Mouse (Mus musculus) stomach, embryonic 15.5 days (tissue): Measurements from ENCODE around the gene Adh6b. TPM values are rescaled to one million over a fixed set of nuclear protein-coding genes. Genes with fewer than 3 reads are reported as not detected.

Source experiments
- ATAC-seq: fragments of 200-750 bp; cut with Nextera tagmentation; 2 replicates; pipeline ENCODE4 v1.8.0; 2017; ENCODE audit warnings: low read depth, moderate number of reproducible peaks, moderate TSS enrichment; ENCODE audit not compliant: insufficient read depth, low FRiP score
- H3K27ac ChIP-seq: fragments of 300-500 bp; sonication (generic); 2 replicates; pipeline ENCODE4 v1.5.1; 2015; ENCODE audit warnings: mild to moderate bottlenecking, inconsistent platforms
- H3K27me3 ChIP-seq: fragments of 300-500 bp; sonication (generic); replicated peaks from 2 replicates; pipeline ENCODE4 v1.6.1; 2015; ENCODE audit warnings: inconsistent platforms
- H3K36me3 ChIP-seq: fragments of 300-500 bp; sonication (generic); 2 replicates; pipeline ENCODE4 v1.6.1; 2015; ENCODE audit warnings: inconsistent platforms
- H3K4me1 ChIP-seq: fragments of 300-500 bp; sonication (generic); 2 replicates; pipeline ENCODE4 v1.6.1; 2015; ENCODE audit warnings: inconsistent platforms
- H3K4me2 ChIP-seq: fragments of 300-500 bp; sonication (generic); 2 replicates; pipeline ENCODE4 v1.6.1; 2015; ENCODE audit warnings: mild to moderate bottlenecking, inconsistent platforms
- H3K4me3 ChIP-seq: fragments of 300-500 bp; sonication (generic); replicated peaks from 2 replicates; pipeline ENCODE4 v1.5.1; 2015; ENCODE audit warnings: inconsistent platforms
- H3K9ac ChIP-seq: fragments of 300-500 bp; sonication (generic); 2 replicates; pipeline ENCODE4 v1.6.1; 2015; ENCODE audit warnings: inconsistent platforms
- H3K9me3 ChIP-seq: fragments of 300-500 bp; sonication (generic); 2 replicates; pipeline ENCODE4 v1.6.1; 2016; ENCODE audit warnings: inconsistent platforms
- WGBS: fragments of 180-500 bp; shearing (Covaris S2); methylation state at CpG from one replicate; pipeline ENCODE4 v1.1.7; 2015; 5-methylcytosine and 5-hydroxymethylcytosine counted together
- polyA plus RNA-seq: library from polyadenylated mRNA; unstranded; fragments of >200 nt; fragmentation: Nextera tagmentation; extraction: Ambion mirVana; gene quantifications from 2 replicates; pipeline ENCODE4 v1.2.1, GENCODE M21; 2015

Gene Adh6b
- polyA plus RNA-seq, 1 experiment from 2014 or later, result 0.10 TPM

DNA sequence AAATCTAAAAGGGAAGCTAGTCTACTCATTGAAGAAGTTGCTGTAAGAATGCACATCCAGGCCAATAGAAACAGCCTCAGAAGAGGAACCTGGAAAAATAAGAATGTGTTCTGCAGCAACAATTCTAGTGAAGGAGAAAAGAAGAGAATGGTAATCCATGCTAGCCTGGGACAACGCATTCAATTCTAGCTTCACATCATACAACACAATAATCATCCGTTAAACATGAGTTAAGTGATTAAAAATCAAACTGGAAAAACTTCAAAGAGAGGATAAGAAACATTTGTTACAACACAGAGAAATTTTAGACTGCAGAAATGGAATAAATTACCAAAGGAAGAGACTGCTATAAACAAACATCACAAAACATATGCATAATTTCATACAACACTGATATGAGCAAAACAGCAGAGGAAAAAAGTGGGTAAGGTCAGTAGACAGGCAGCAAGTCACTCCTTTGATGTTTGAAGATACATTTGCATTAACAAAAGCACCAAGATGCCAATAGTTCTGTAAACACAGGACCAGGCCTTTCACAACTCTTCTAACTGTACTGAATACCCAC is 24.6 kb upstream of the Adh6b start:
- no peak overlapping the region for H3K27ac ChIP-seq
- no peak for ATAC-seq
- no peaks in the 10 kb centered on the region for H3K4me1 ChIP-seq
- no peak overlapping the region for H3K4me2 ChIP-seq
- H3K36me3 ChIP-seq, result no peaks in the 10 kb centered on the region
- H3K9ac ChIP-seq, result no peak overlapping the region
- H3K4me3 ChIP-seq, result no peak overlapping the region
- 83% methylated on average over 2 of the region's 2 CpGs for WGBS
- H3K9me3 ChIP-seq, result no peaks in the 10 kb centered on the region
- no peaks in the 10 kb centered on the region for H3K27me3 ChIP-seq

DNA sequence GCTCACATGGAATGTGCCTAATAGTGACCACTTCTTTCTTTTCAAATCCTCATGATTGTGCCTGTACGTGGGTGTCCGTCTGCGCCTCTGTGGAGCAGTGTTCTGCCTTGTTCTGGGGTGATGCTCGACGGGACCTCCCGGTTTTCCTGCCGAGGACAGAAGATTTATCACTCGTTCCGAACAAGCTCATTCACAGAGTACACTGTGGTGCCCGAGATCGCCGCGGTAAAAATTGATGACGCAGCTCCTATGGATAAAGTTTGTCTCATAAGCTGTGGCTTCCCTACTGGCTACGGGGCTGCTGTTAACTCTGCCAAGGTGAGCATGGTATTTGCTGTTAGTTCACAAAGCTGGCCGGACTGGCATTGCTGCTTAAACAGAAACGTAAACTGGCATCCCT is 16.6 kb upstream of the Adh6b start:
- no peaks in the 10 kb centered on the region for H3K27me3 ChIP-seq
- no peak overlapping the region for H3K27ac ChIP-seq
- no peak overlapping the region for H3K4me2 ChIP-seq
- no peak for ATAC-seq
- no peaks in the 10 kb centered on the region for H3K36me3 ChIP-seq
- no peak overlapping the region for H3K9ac ChIP-seq
- no peak overlapping the region for H3K4me3 ChIP-seq
- WGBS, result 95% methylated on average over 17 of the region's 17 CpGs
- H3K9me3 ChIP-seq, result no peaks in the 10 kb centered on the region
- no peaks in the 10 kb centered on the region for H3K4me1 ChIP-seq

DNA sequence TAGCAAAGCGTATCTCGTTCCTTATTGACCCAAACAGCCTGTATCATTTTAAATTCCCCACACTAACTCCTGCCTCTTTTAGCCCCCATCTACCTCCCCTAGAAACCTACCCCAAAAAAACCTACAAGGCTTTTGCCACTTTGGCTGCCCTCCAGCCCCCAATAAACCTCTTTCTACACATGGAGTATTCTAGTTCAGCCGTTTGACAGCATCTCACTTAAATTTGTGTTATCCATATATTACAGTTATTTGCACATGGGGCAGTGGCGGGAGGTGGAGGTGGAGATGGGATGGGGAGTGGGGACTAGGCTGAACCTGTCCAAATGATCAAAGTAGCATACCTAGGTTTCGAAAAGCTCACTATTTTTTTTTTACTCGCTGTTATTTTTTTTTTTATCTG is 16.1 kb upstream of the Adh6b start:
- Histone ChIP-seq H3K4me2 (no peak overlapping the region), H3K9me3 (no peaks in the 10 kb centered on the region), H3K36me3 (no peaks in the 10 kb centered on the region), H3K27ac (no peak overlapping the region), H3K27me3 (no peaks in the 10 kb centered on the region), H3K9ac (no peak overlapping the region), H3K4me3 (no peak overlapping the region), H3K4me1 (no peaks in the 10 kb centered on the region)
- no peak for ATAC-seq
- WGBS, result 89% methylated on average over 6 of the region's 6 CpGs

DNA sequence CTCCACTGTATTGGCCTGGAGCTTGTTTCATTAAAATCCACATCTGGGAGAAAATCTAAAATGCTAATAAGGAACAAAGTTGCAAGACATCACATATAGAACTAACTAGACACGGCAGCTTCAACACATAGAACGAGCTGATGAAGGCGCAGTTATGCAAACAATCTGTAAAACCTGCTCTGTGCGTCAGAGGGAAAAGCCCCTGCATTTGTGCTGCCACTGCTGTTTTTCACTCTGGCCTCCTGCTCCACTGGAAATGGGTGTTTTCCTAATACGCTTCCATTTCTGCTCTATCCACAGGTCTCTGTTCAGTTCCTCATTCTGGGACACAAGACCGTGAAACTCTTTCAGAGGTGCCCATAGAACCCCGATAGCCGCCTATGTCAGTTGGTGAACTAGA is 7.7 kb upstream of the Adh6b start:
- ATAC-seq, result no peak
- no peaks in the 10 kb centered on the region for H3K9me3 ChIP-seq
- H3K4me1 ChIP-seq, result no peaks in the 10 kb centered on the region

DNA sequence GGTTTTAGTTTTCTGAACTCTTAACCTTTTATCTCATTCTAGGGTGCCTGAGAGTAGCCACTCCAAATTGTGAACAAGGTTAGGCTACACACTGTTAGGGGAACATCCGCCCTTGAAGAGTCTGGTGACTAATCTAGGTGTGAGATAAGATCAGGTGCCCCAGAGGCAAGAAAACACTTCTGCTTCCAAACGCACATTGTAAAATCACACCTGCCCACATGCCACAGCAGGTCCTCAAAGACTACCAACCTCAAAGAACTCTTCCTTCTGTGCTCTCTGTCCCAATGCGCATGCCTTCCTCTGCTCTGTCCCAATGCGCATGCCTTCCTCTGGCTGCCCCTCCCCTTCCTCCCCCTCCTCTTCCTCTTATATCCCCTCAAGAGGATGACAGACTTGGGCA is 7.3 kb upstream of the Adh6b start:
- H3K4me1 ChIP-seq, result no peaks in the 10 kb centered on the region
- H3K4me3 ChIP-seq, result no peak overlapping the region
- no peak overlapping the region for H3K4me2 ChIP-seq
- H3K27me3 ChIP-seq, result no peaks in the 10 kb centered on the region
- WGBS, result 74% methylated on average over 4 of the region's 4 CpGs
- no peaks in the 10 kb centered on the region for H3K36me3 ChIP-seq
- H3K9me3 ChIP-seq, result no peaks in the 10 kb centered on the region
- ATAC-seq, result no peak
- H3K27ac ChIP-seq, result no peak overlapping the region
- no peak overlapping the region for H3K9ac ChIP-seq

More for the DNA sequence above, 7.7 kb upstream of the Adh6b start:
- no peaks in the 10 kb centered on the region for H3K27me3 ChIP-seq
- H3K4me3 ChIP-seq, result no peak overlapping the region
- WGBS, result 78% methylated on average over 8 of the region's 8 CpGs
- no peak overlapping the region for H3K27ac ChIP-seq
- H3K36me3 ChIP-seq, result no peaks in the 10 kb centered on the region
- no peak overlapping the region for H3K4me2 ChIP-seq
- H3K9ac ChIP-seq, result no peak overlapping the region

DNA sequence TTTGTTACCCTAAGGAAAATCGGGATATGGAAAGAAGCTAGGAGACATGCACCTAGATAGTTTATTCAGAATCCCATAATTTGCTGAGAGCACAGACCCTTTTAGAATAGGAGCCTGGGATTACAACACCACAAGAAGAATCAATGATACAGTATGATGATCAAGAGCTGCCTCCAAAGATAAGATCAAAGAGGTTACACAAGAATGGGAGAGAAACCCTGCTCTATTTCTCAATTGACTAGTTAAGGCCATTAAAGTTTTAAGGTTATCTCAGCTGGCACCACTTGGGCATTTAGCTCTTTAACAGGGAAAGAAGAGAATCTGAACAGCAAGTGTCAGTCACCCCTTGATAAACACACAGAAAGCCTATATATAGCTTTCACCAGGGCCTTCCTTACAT is 6.0 kb upstream of the Adh6b start:
- Histone ChIP-seq H3K4me1 (no peaks in the 10 kb centered on the region), H3K27ac (no peak overlapping the region), H3K4me3 (no peak overlapping the region), H3K27me3 (no peaks in the 10 kb centered on the region), H3K4me2 (no peak overlapping the region), H3K9ac (no peak overlapping the region), H3K36me3 (no peaks in the 10 kb centered on the region), H3K9me3 (no peaks in the 10 kb centered on the region)
- ATAC-seq, result no peak
- WGBS, result 84% methylated on average over 1 of the region's 1 CpGs

DNA sequence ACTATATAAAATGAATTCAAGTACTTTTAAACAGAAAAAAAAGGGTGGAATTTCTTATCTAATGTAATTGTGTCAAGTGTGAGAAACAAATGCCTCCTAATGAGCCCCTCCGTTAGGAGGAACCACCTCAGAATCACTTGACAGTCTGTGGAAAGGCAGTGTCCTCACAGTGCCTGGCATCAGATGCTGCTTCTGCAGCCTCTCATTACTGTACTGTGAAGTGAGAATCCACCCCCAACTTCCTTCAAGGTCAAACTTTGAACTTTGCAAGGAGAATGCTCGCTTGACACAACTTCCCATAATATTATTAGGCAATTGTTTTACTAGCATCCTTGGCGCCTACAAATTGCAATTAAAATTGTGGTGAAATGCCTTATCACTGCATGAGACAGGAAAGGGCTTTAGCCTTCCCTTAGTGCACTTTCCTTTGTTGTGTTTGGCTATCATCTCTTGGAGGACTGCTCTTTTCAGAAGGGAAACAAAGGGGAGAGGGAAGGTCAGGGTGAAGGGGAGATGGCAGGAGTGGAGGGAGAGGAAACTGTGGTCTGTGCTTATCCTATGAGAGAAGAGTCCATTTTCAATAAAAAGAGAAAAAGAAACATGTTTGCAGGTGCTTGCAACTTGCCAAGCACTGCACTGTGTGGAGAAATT is 5.3 kb upstream of the Adh6b start:
- WGBS, result 59% methylated on average over 3 of the region's 3 CpGs
- ATAC-seq, result no peak
- Histone ChIP-seq H3K4me1 (no peaks in the 10 kb centered on the region), H3K9ac (no peak overlapping the region), H3K9me3 (no peaks in the 10 kb centered on the region), H3K4me3 (no peak overlapping the region), H3K27me3 (no peaks in the 10 kb centered on the region), H3K4me2 (no peak overlapping the region), H3K27ac (no peak overlapping the region), H3K36me3 (no peaks in the 10 kb centered on the region)

DNA sequence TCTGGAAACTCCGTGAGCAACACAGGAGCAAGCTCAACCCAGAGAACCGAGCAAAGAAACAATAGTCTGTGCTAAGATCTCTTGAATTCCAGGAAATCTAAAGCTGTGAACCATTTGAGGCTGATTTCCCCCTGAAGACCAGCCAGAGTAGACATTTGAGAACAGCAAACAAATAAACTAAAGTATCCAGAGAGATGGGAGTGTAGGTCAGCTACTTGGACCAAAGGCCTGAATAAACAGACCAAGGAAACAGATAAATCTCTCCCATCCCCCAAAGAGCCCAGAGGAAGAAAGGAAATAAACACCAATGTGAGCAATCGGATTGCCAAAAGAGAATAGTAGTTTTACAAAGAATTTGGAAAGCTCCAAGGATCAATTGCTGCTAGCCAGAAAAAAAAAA is 5.5 kb downstream of the Adh6b start:
- Histone ChIP-seq H3K36me3 (no peaks in the 10 kb centered on the region), H3K4me1 (no peaks in the 10 kb centered on the region), H3K4me3 (no peak overlapping the region), H3K4me2 (no peak overlapping the region), H3K27ac (no peak overlapping the region), H3K9me3 (no peaks in the 10 kb centered on the region), H3K27me3 (no peaks in the 10 kb centered on the region), H3K9ac (no peak overlapping the region)
- WGBS, result 37% methylated on average over 3 of the region's 3 CpGs
- ATAC-seq, result no peak

DNA sequence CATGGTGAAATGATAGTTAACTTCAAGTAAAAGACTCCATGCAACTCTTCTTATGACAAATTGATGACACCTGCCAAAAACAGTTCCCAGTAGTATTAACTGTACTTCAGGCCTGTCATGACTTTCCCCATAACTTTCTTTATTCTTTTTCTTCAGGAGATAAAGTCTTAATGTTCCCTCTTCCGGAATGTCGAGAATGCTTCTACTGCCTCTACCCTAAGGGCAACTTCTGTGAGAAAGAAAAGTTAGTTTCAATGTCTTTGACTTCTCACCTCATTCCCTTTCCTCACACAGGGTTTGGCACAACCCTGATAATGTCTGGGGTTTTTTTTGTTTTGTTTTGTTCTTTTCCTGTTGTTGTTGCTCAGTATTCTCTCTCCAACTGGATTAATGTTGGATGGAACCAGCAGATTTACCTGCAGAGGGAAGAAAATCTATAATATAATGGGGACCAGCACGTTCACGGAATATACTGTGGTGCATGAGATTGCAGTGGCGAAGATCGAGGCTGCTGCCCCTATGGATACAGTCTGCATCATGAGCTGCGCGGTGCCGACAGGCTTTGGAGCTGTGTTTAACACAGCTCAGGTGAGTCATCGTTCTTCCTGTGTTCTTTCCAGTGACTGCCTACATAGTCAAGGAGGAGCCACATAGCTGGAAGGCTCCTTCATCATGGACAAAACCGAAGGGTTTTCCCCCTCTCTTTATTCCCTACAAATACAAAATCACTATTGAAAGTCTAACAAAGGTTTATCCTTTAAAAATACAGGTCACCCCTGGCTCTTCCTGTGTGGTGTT is 10.6 kb downstream of the Adh6b start:
- Histone ChIP-seq H3K9ac (no peak overlapping the region), H3K27ac (no peak overlapping the region), H3K9me3 (no peaks in the 10 kb centered on the region), H3K36me3 (no peaks in the 10 kb centered on the region), H3K4me1 (no peaks in the 10 kb centered on the region), H3K4me2 (no peak overlapping the region), H3K27me3 (no peaks in the 10 kb centered on the region), H3K4me3 (no peak overlapping the region)
- WGBS, result 90% methylated on average over 11 of the region's 11 CpGs
- no peak for ATAC-seq

DNA sequence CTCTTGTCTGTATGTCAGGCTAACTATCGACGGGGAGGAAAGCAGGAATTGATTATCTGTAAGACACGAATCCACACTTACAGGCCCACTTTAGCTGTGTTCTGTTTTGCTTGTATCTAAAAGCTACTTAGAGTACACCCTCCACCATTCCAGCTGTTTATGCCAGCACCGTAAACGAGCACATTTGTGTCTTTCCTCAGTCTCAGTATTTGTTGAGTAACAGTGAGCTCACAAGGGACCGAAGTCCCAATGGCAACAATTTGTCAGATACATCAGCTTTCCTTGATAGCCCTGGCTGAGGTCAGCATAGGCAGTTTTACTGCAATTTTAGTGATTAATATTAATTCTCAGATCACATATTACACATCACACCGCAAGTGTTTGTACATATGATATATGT is 17.3 kb downstream of the Adh6b start:
- no peak overlapping the region for H3K27ac ChIP-seq
- no peaks in the 10 kb centered on the region for H3K36me3 ChIP-seq
- ATAC-seq, result no peak
- no peak overlapping the region for H3K4me2 ChIP-seq
- H3K9me3 ChIP-seq, result no peaks in the 10 kb centered on the region
- no peaks in the 10 kb centered on the region for H3K27me3 ChIP-seq
- H3K9ac ChIP-seq, result no peak overlapping the region
- no peaks in the 10 kb centered on the region for H3K4me1 ChIP-seq
- no peak overlapping the region for H3K4me3 ChIP-seq
- WGBS, result 76% methylated on average over 7 of the region's 7 CpGs

DNA sequence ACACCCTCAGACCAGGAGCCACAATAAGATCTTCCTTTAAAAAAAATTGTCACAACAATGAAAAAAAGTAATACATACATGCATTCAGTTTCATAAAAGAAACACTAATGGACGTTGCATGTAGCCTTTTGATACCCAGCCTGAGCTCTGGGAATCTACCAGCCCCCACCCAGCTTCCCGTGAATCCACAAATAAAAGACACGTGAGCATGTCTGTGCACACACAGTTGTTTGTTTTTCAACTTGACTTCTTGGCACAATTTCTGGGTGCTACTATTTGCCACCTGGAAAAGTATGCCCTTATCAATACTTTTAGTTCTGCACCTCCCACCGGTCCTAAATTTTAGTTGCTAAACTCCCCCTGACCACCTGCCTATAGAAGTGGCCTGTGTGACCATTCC is 19.1 kb downstream of the Adh6b start:
- no peaks in the 10 kb centered on the region for H3K27me3 ChIP-seq
- no peaks in the 10 kb centered on the region for H3K36me3 ChIP-seq
- no peak overlapping the region for H3K4me2 ChIP-seq
- ATAC-seq, result no peak
- H3K9me3 ChIP-seq, result no peaks in the 10 kb centered on the region
- no peak overlapping the region for H3K27ac ChIP-seq
- H3K4me1 ChIP-seq, result no peaks in the 10 kb centered on the region
- 75% methylated on average over 4 of the region's 4 CpGs for WGBS
- no peak overlapping the region for H3K4me3 ChIP-seq
- H3K9ac ChIP-seq, result no peak overlapping the region

DNA sequence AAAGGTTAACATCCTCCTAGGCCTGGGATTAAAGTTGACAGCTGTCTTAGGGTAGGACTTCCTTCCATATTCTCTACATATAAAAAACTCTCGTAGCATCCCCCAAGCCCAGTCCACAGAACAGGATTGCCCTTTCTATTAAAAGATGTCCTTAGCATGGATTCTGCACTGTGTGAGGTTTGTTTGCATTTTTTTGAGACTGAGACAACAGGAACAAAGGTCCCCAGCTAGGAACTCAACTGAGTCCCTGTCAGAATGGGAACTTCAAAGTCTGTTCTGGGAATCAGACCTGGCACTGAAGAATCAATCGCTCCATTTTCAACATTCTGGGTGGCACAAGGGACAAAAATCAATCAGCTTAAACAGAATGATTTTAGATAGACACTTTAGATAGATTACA is 21.3 kb downstream of the Adh6b start:
- Histone ChIP-seq H3K9ac (no peak overlapping the region), H3K4me1 (no peaks in the 10 kb centered on the region), H3K27me3 (no peaks in the 10 kb centered on the region), H3K4me3 (no peak overlapping the region), H3K4me2 (no peak overlapping the region), H3K9me3 (no peaks in the 10 kb centered on the region), H3K27ac (no peak overlapping the region), H3K36me3 (no peaks in the 10 kb centered on the region)
- no peak for ATAC-seq
- 79% methylated on average over 2 of the region's 2 CpGs for WGBS
